Mouse (Mus musculus): ENCODE measurements around the gene Lima1. TPM values are rescaled to one million over a fixed set of nuclear protein-coding genes. Genes with fewer than 3 reads are reported as not detected.

The Lima1 gene
- polyA plus RNA-seq, 1 experiment from 2014 or later = 28.6 TPM

- Histone ChIP-seq H3K36me3 (ENCODE audit: insufficient read depth, low read length) (peaks cover 3% of the 10 kb centered on the region; the same call in 1 of the 2 replicates), H3K4me1 (ENCODE audit: insufficient read depth, low read depth, low read length) (no peaks in the 10 kb centered on the region), H3K4me3 (ENCODE audit: low read depth, low read length) (no peak overlapping the region), H3K9me3 (ENCODE audit: low read length) (no peaks in the 10 kb centered on the region), H3K27me3 (replicated peaks; ENCODE audit: insufficient read depth, low read length) (no peaks in the 10 kb centered on the region), H3K4me2 (replicated peaks; ENCODE audit: low read depth, low read length) (no peak overlapping the region), H3K27ac (ENCODE audit: low read length) (no peak overlapping the region), H3K9ac (replicated peaks; ENCODE audit: low read depth) (no peak overlapping the region)
- TF ChIP-seq EP300 (IDR thresholded peaks at IDR 0.05) (peak; percentile 33; the same call in 1 of the 2 replicates), CTCF (IDR thresholded peaks at IDR 0.05) (no peak)
- peak; percentile 44 for DNase-seq (ENCODE audit: low spot score)
- peak; percentile 70 for ATAC-seq
- WGBS = 42% methylated on average over 5 of the region's 5 CpGs
Observed at GRCm38 (mm10) chr15:99797898-99798297, 77.4 kb downstream of the Lima1 start.

GRCm38 (mm10) chr15:99796735-99797134 lies 78.5 kb downstream of the Lima1 start:
- Histone ChIP-seq H3K9ac (replicated peaks; ENCODE audit: low read depth) (no peak overlapping the region), H3K4me3 (ENCODE audit: low read depth, low read length) (no peak overlapping the region), H3K9me3 (ENCODE audit: low read length) (no peaks in the 10 kb centered on the region), H3K4me1 (ENCODE audit: insufficient read depth, low read depth, low read length) (no peaks in the 10 kb centered on the region), H3K27ac (ENCODE audit: low read length) (no peak overlapping the region), H3K27me3 (replicated peaks; ENCODE audit: insufficient read depth, low read length) (no peaks in the 10 kb centered on the region), H3K36me3 (ENCODE audit: insufficient read depth, low read length) (peaks cover 3% of the 10 kb centered on the region; the same call in 1 of the 2 replicates), H3K4me2 (replicated peaks; ENCODE audit: low read depth, low read length) (no peak overlapping the region)
- 83% methylated on average over 9 of the region's 9 CpGs for WGBS
- DNase-seq (ENCODE audit: low spot score) (no peak), ATAC-seq (no peak)
- TF ChIP-seq EP300 (IDR thresholded peaks at IDR 0.05) (no peak), CTCF (IDR thresholded peaks at IDR 0.05) (no peak)

- no peak for TF ChIP-seq EP300 (IDR thresholded peaks at IDR 0.05)
- TF ChIP-seq CTCF (IDR thresholded peaks at IDR 0.05) = peak; percentile 61
- Histone ChIP-seq H3K27ac (ENCODE audit: low read length) (no peak overlapping the region), H3K27me3 (replicated peaks; ENCODE audit: insufficient read depth, low read length) (no peaks in the 10 kb centered on the region), H3K9ac (replicated peaks; ENCODE audit: low read depth) (no peak overlapping the region), H3K4me2 (replicated peaks; ENCODE audit: low read depth, low read length) (no peak overlapping the region), H3K4me3 (ENCODE audit: low read depth, low read length) (no peak overlapping the region), H3K9me3 (ENCODE audit: low read length) (no peaks in the 10 kb centered on the region), H3K36me3 (ENCODE audit: insufficient read depth, low read length) (peaks cover 3% of the 10 kb centered on the region; the same call in 1 of the 2 replicates), H3K4me1 (ENCODE audit: insufficient read depth, low read depth, low read length) (no peaks in the 10 kb centered on the region)
- ATAC-seq = no peak
- 83% methylated on average over 3 of the region's 3 CpGs for WGBS
- peak; percentile 29 for DNase-seq (ENCODE audit: low spot score)
Observed at GRCm38 (mm10) chr15:99796066-99796465, 79.2 kb downstream of the Lima1 start.

GRCm38 (mm10) chr15:99792221-99792815 lies 82.9 kb downstream of the Lima1 start:
- peaks cover 3% of the 10 kb centered on the region; the same call in 1 of the 2 replicates for H3K36me3 ChIP-seq (ENCODE audit: insufficient read depth, low read length)
- no peak overlapping the region for H3K27ac ChIP-seq (ENCODE audit: low read length)
- no peak overlapping the region for H3K4me3 ChIP-seq (ENCODE audit: low read depth, low read length)
- TF ChIP-seq CTCF (IDR thresholded peaks at IDR 0.05) = no peak
- TF ChIP-seq EP300 (IDR thresholded peaks at IDR 0.05) = no peak
- no peak for ATAC-seq
- no peak overlapping the region for H3K4me2 ChIP-seq (replicated peaks; ENCODE audit: low read depth, low read length)
- no peaks in the 10 kb centered on the region for H3K4me1 ChIP-seq (ENCODE audit: insufficient read depth, low read depth, low read length)
- H3K9me3 ChIP-seq (ENCODE audit: low read length) = no peaks in the 10 kb centered on the region
- no peak overlapping the region for H3K9ac ChIP-seq (replicated peaks; ENCODE audit: low read depth)
- no peaks in the 10 kb centered on the region for H3K27me3 ChIP-seq (replicated peaks; ENCODE audit: insufficient read depth, low read length)
- DNase-seq (ENCODE audit: low spot score) = no peak
- 88% methylated on average over 16 of the region's 16 CpGs for whole genome bisulfite sequencing

GRCm38 (mm10) chr15:99791003-99791402 lies 84.3 kb downstream of the Lima1 start:
- Histone ChIP-seq H3K9ac (replicated peaks; ENCODE audit: low read depth) (no peak overlapping the region), H3K27ac (ENCODE audit: low read length) (no peak overlapping the region), H3K27me3 (replicated peaks; ENCODE audit: insufficient read depth, low read length) (no peaks in the 10 kb centered on the region), H3K36me3 (ENCODE audit: insufficient read depth, low read length) (peaks cover 3% of the 10 kb centered on the region; the same call in 1 of the 2 replicates), H3K9me3 (ENCODE audit: low read length) (no peaks in the 10 kb centered on the region), H3K4me2 (replicated peaks; ENCODE audit: low read depth, low read length) (no peak overlapping the region), H3K4me3 (ENCODE audit: low read depth, low read length) (no peak overlapping the region), H3K4me1 (ENCODE audit: insufficient read depth, low read depth, low read length) (no peaks in the 10 kb centered on the region)
- WGBS = 82% methylated on average over 3 of the region's 3 CpGs
- DNase-seq (ENCODE audit: low spot score) = no peak
- no peak for ATAC-seq
- no peak for TF ChIP-seq EP300 (IDR thresholded peaks at IDR 0.05)
- no peak for TF ChIP-seq CTCF (IDR thresholded peaks at IDR 0.05)

- H3K4me1 ChIP-seq (ENCODE audit: insufficient read depth, low read depth, low read length) = no peaks in the 10 kb centered on the region
- peaks cover 3% of the 10 kb centered on the region; the same call in 1 of the 2 replicates for H3K36me3 ChIP-seq (ENCODE audit: insufficient read depth, low read length)
- WGBS = 91% methylated on average over 6 of the region's 6 CpGs
- ATAC-seq = no peak
- H3K4me3 ChIP-seq (ENCODE audit: low read depth, low read length) = no peak overlapping the region
- DNase-seq (ENCODE audit: low spot score) = no peak
- H3K9ac ChIP-seq (replicated peaks; ENCODE audit: low read depth) = no peak overlapping the region
- no peak overlapping the region for H3K4me2 ChIP-seq (replicated peaks; ENCODE audit: low read depth, low read length)
- no peak overlapping the region for H3K27ac ChIP-seq (ENCODE audit: low read length)
- H3K9me3 ChIP-seq (ENCODE audit: low read length) = no peaks in the 10 kb centered on the region
- TF ChIP-seq EP300 (IDR thresholded peaks at IDR 0.05) (no peak), CTCF (IDR thresholded peaks at IDR 0.05) (no peak)
- no peaks in the 10 kb centered on the region for H3K27me3 ChIP-seq (replicated peaks; ENCODE audit: insufficient read depth, low read length)
Observed at GRCm38 (mm10) chr15:99790464-99790863, 84.8 kb downstream of the Lima1 start.
